Mouse (Mus musculus) bone marrow, adult 2 months (tissue): ENCODE results near the gene Ctu2.
A peak's percentile ranks its signal among the peaks of the same experiment; 100 is the strongest.

ENCODE experiments used
- CTCF ChIP-seq: fragments of 200-500 bp; IDR thresholded peaks from 2 replicates; pipeline ENCODE4 v1.5.1; 2011; ENCODE audit warnings: low read length, control low read depth; ENCODE audit not compliant: control insufficient read depth, insufficient read depth
- POLR2A ChIP-seq: fragments of 200-500 bp; IDR thresholded peaks from 2 replicates; pipeline ENCODE4 v1.6.1; 2011; ENCODE audit warnings: low read depth, mild to moderate bottlenecking, control low read depth, low read length, borderline replicate concordance; ENCODE audit not compliant: control insufficient read depth

GRCm38 (mm10) chr8:122445203-122445602, 30.7 kb upstream of the Ctu2 start:
- peak; percentile 28; the same call in 1 of the 2 replicates for TF ChIP-seq CTCF
- TF ChIP-seq POLR2A, result no peak
